Mouse (Mus musculus): ENCODE measurements around the gene Gm17374. TPM values are rescaled to one million over a fixed set of nuclear protein-coding genes. Genes with fewer than 3 reads are reported as not detected.

The Gm17374 gene
- polyA plus RNA-seq (2014; fragmentation: Illumina TruSeq; extraction: RNeasy Lipid Tissue Mini Kit (QIAGEN cat#74804); ENCODE audit: low read depth, low replicate concordance), result not detected

GRCm38 (mm10) chr2:140151743-140152142 is at the start of gene Gm17374:
TSS of gene Gm17374 (plus strand) at chr2:140152043.

GRCm38 (mm10) chr2:140170127-140170802 is 18.4 kb downstream of the Gm17374 start, which contains the start of the genes Esf1 and Ndufaf5:
TSS of gene Esf1 (minus strand) at chr2:140170564.
TSS of gene Ndufaf5 (plus strand) at chr2:140170649.

Other genes starting within 250 kb of the Gm17374 start
- gene Tasp1, start 85.2 kb upstream of the Gm17374 start, polyA plus RNA-seq (2014; fragmentation: Illumina TruSeq; extraction: RNeasy Lipid Tissue Mini Kit (QIAGEN cat#74804); ENCODE audit: low read depth, low replicate concordance), result 18.0 TPM
- gene Esf1, start 18.5 kb downstream of the Gm17374 start, polyA plus RNA-seq (2014; fragmentation: Illumina TruSeq; extraction: RNeasy Lipid Tissue Mini Kit (QIAGEN cat#74804); ENCODE audit: low read depth, low replicate concordance), result 97.9 TPM
- 32.7 TPM for gene Ndufaf5, start 18.6 kb downstream of the Gm17374 start, polyA plus RNA-seq (2014; fragmentation: Illumina TruSeq; extraction: RNeasy Lipid Tissue Mini Kit (QIAGEN cat#74804); ENCODE audit: low read depth, low replicate concordance)
- not detected for gene Sel1l2, start 237.7 kb downstream of the Gm17374 start, polyA plus RNA-seq (2014; fragmentation: Illumina TruSeq; extraction: RNeasy Lipid Tissue Mini Kit (QIAGEN cat#74804); ENCODE audit: low read depth, low replicate concordance)
- 15.5 TPM for gene Macrod2, start 243.3 kb downstream of the Gm17374 start, polyA plus RNA-seq (2014; fragmentation: Illumina TruSeq; extraction: RNeasy Lipid Tissue Mini Kit (QIAGEN cat#74804); ENCODE audit: low read depth, low replicate concordance)